Mouse (Mus musculus) CH12.LX (cell line): ENCODE data around the gene Aldh5a1. TPM values are rescaled to one million over a fixed set of nuclear protein-coding genes. Genes with fewer than 3 reads are reported as not detected.

Experiments
- DNase-seq: peaks from one replicate; pipeline ENCODE4 v3.0.0-alpha.2; 2013; ENCODE audit errors: extremely low read depth
- H3K27ac ChIP-seq: 2 replicates; pipeline ENCODE4 v1.5.1; 2012; ENCODE audit warnings: low read depth, mild to moderate bottlenecking, control low read depth, moderate library complexity; ENCODE audit not compliant: insufficient read depth
- H3K27me3 ChIP-seq: replicated peaks from 2 replicates; pipeline ENCODE3; 2012; ENCODE audit warnings: inconsistent platforms
- H3K36me3 ChIP-seq, 2 experiments: replicated peaks in 1 of 2; 2 replicates each; pipeline versions ENCODE3 to v1.6.1; 2012; ENCODE audit warnings: inconsistent platforms in 1 of 2, low read length in 1 of 2, mild to moderate bottlenecking in 1 of 2, mixed read lengths in 1 of 2, moderate library complexity in 1 of 2; ENCODE audit not compliant: control insufficient read depth in 1 of 2, insufficient read depth in 1 of 2
- H3K4me1 ChIP-seq, 2 experiments: 2 replicates each; pipeline ENCODE4 v1.6.1; 2012; ENCODE audit warnings: inconsistent platforms in 1 of 2, moderate library complexity in 1 of 2; ENCODE audit not compliant: insufficient read depth in 2 of 2, control insufficient read depth in 1 of 2
- H3K4me2 ChIP-seq: 2 replicates; pipeline ENCODE4 v1.6.1; 2012; ENCODE audit warnings: low read depth, mild to moderate bottlenecking, control low read depth; ENCODE audit not compliant: poor library complexity, insufficient read depth, severe bottlenecking
- H3K4me3 ChIP-seq, 3 experiments: fragments of 150-350 bp in 1 of 3; sonication (generic) in 1 of 3; replicated peaks in 1 of 3; 2 replicates each; pipeline versions ENCODE3 to v1.5.1; 2011 to 2012; ENCODE audit warnings: low read depth in 2 of 3, low read length in 2 of 3, mild to moderate bottlenecking in 2 of 3, moderate library complexity in 2 of 3, control low read depth in 1 of 3, improper control_type of control experiment in 1 of 3, inconsistent platforms in 1 of 3, mixed read lengths in 1 of 3; ENCODE audit not compliant: poor library complexity in 1 of 3
- H3K79me2 ChIP-seq: replicated peaks from 2 replicates; pipeline ENCODE4 v1.6.1; 2012; ENCODE audit warnings: mild to moderate bottlenecking, moderate library complexity; ENCODE audit not compliant: control insufficient read depth, poor library complexity, insufficient read depth, severe bottlenecking; ENCODE audit errors: extremely low read depth
- H3K9ac ChIP-seq: 2 replicates; pipeline ENCODE4 v1.6.1; 2012; ENCODE audit warnings: low read depth, mild to moderate bottlenecking, control low read depth, moderate library complexity; ENCODE audit not compliant: insufficient read depth
- H3K9me3 ChIP-seq: replicated peaks from 2 replicates; pipeline ENCODE3; 2012; ENCODE audit warnings: low read length, inconsistent platforms, mixed read lengths
- BHLHE40 ChIP-seq: IDR thresholded peaks from 2 replicates; pipeline ENCODE4 v1.6.1; 2011; ENCODE audit warnings: mild to moderate bottlenecking, low read depth, low read length, improper control_type of control experiment
- CHD1 ChIP-seq: IDR thresholded peaks from 2 replicates; pipeline ENCODE4 v1.6.1; 2012; ENCODE audit warnings: low read depth, low read length, improper control_type of control experiment, inconsistent platforms
- CHD2 ChIP-seq: IDR thresholded peaks from 2 replicates; pipeline ENCODE4 v1.6.1; 2011; ENCODE audit warnings: low read length, improper control_type of control experiment
- E2F4 ChIP-seq: IDR thresholded peaks from 2 replicates; pipeline ENCODE4 v1.6.1; 2011; ENCODE audit warnings: low read depth, low read length, improper control_type of control experiment; ENCODE audit not compliant: insufficient replicate concordance
- ELF1 ChIP-seq: IDR thresholded peaks from 2 replicates; pipeline ENCODE4 v1.6.1; 2014; ENCODE audit warnings: low read depth, mild to moderate bottlenecking, inconsistent platforms, low read length, improper control_type of control experiment
- GABPA ChIP-seq: IDR thresholded peaks from 2 replicates; pipeline ENCODE4 v1.6.1; 2012; ENCODE audit warnings: low read depth, low read length, improper control_type of control experiment, inconsistent platforms; ENCODE audit not compliant: insufficient replicate concordance
- HCFC1 ChIP-seq: IDR thresholded peaks from 2 replicates; pipeline ENCODE4 v1.6.1; 2012; ENCODE audit warnings: low read depth, mild to moderate bottlenecking, inconsistent platforms, low read length, improper control_type of control experiment
- IRF4 ChIP-seq: IDR thresholded peaks from 2 replicates; pipeline ENCODE4 v1.6.1; 2014; ENCODE audit warnings: low read depth, mild to moderate bottlenecking, inconsistent platforms, low read length, improper control_type of control experiment
- MAFK ChIP-seq: IDR thresholded peaks from 2 replicates; pipeline ENCODE4 v1.6.1; 2011; ENCODE audit warnings: low read length, improper control_type of control experiment; ENCODE audit not compliant: insufficient replicate concordance
- NRF1 ChIP-seq: IDR thresholded peaks from 2 replicates; pipeline ENCODE4 v1.6.1; 2014; ENCODE audit warnings: low read depth, mild to moderate bottlenecking, inconsistent platforms, low read length, improper control_type of control experiment, moderate library complexity
- POLR2A ChIP-seq: IDR thresholded peaks from 2 replicates; pipeline ENCODE4 v1.6.1; 2011; ENCODE audit warnings: low read depth, mild to moderate bottlenecking, improper control_type of control experiment, low read length
- TBP ChIP-seq: conservative IDR thresholded peaks from 2 replicates; pipeline ENCODE4 v1.6.1; 2011; ENCODE audit warnings: low read depth, low read length, improper control_type of control experiment
- USF2 ChIP-seq: conservative IDR thresholded peaks from 2 replicates; pipeline ENCODE4 v1.6.1; 2011; ENCODE audit warnings: low read depth, low read length, improper control_type of control experiment
- ZKSCAN1 ChIP-seq: IDR thresholded peaks from 2 replicates; pipeline ENCODE4 v1.6.1; 2012; ENCODE audit warnings: low read depth, inconsistent platforms, low read length, improper control_type of control experiment, borderline replicate concordance
- ZNF384 ChIP-seq: IDR thresholded peaks from 2 replicates; pipeline ENCODE4 v1.6.1; 2012; ENCODE audit warnings: low read depth, low read length, improper control_type of control experiment, inconsistent platforms
- dilution Hi-C: fragments of 300-500 bp; cut with MboI; formaldehyde crosslinking; loops from 2 replicates; pipeline ENCODE4 v1.14.3; 2020; ENCODE audit warnings: low sequenced_read_pairs; ENCODE audit not compliant: extremely low pct_unique_long_range_greater_than_20kb, extremely low pct_ligation_motif_present
- in situ Hi-C: fragments of 300-500 bp; cut with MboI; formaldehyde crosslinking; loops from 3 replicates; pipeline ENCODE4 v1.14.3; 2019; ENCODE audit warnings: low sequenced_read_pairs, low pct_ligation_motif_present, low pct_unique_long_range_greater_than_20kb, mixed read lengths
- polyA plus RNA-seq: library from polyadenylated mRNA; unstranded; fragments of >175 nt; gene quantifications from 2 replicates; pipeline ENCODE4 v1.2.1, GENCODE M21; 2012; ENCODE audit warnings: low read depth; ENCODE audit not compliant: insufficient read length
- total RNA-seq, 2 experiments: library from RNA; depleted of rRNA; stranded (reverse); fragments of 300-350 nt in 1 of 2; fragments of >200 nt in 1 of 2; gene quantifications; 2 replicates each; pipeline ENCODE4 v1.2.3; 2012 to 2014

The Aldh5a1 gene
- total and polyA plus RNA-seq, 3 experiments, result 0.36 to 2.4 (median 1.3) TPM

- no peak overlapping the region for H3K4me3 ChIP-seq
- no peak overlapping the region for H3K27ac ChIP-seq
- H3K4me2 ChIP-seq, result no peak overlapping the region
- no peak for TF ChIP-seq CHD2
- peak; percentile 57; the same call in 1 of the 2 replicates for TF ChIP-seq MAFK
- no peak for TF ChIP-seq ZNF384
- TF ChIP-seq BHLHE40, result no peak
- TF ChIP-seq IRF4, result peak; percentile 22; the same call in 1 of the 2 replicates
- TF ChIP-seq POLR2A, result no peak
- TF ChIP-seq NRF1, result no peak
- TF ChIP-seq HCFC1, result no peak
- no peak for TF ChIP-seq USF2
- no peak for TF ChIP-seq GABPA
- in situ Hi-C loops, result no loop called here
- no peak overlapping the region for H3K9ac ChIP-seq
- peak; percentile 13 for DNase-seq
- dilution Hi-C loops, result no loop called here
- peaks cover 3 to 8% of the 10 kb centered on the region in 2 experiments; a peak in 3 of 4 replicates for H3K4me1 ChIP-seq
- H3K9me3 ChIP-seq, result no peaks in the 10 kb centered on the region
- no peaks in the 10 kb centered on the region for H3K36me3 ChIP-seq
- no peaks in the 10 kb centered on the region for H3K79me2 ChIP-seq
- H3K27me3 ChIP-seq, result no peaks in the 10 kb centered on the region
Observed at GRCm38 (mm10) chr13:24948870-24949269, 11.4 kb upstream of the Aldh5a1 start.

- no peak for DNase-seq
- no peak overlapping the region for H3K9ac ChIP-seq
- H3K36me3 ChIP-seq, result no peaks in the 10 kb centered on the region
- no peaks in the 10 kb centered on the region for H3K27me3 ChIP-seq
- H3K4me2 ChIP-seq, result no peak overlapping the region
- H3K27ac ChIP-seq, result no peak overlapping the region
- H3K9me3 ChIP-seq, result no peaks in the 10 kb centered on the region
- no peak overlapping the region for H3K4me3 ChIP-seq
- dilution Hi-C loops, result no loop called here
- in situ Hi-C loops, result no loop called here
- TF ChIP-seq ELF1 (no peak), TBP (no peak), E2F4 (no peak), BHLHE40 (no peak), CHD1 (no peak), ZKSCAN1 (no peak)
- H3K4me1 ChIP-seq, result 0 out of 4 replicates have a peak, but pooled peaks cover 0 to 3% of the 10 kb centered on the region in 2 experiments
- H3K79me2 ChIP-seq, result no peaks in the 10 kb centered on the region
Observed at GRCm38 (mm10) chr13:24947158-24947557, 9.7 kb upstream of the Aldh5a1 start.
